Mouse (Mus musculus): ENCODE data around the gene Casz1.

The Casz1 gene

GRCm38 (mm10) chr4:148900295-148901211, 96.3 kb downstream of the Casz1 start:
- no peak for DNase-seq (ENCODE audit: extremely low read depth, insufficient read length, low spot score)

- DNase-seq (ENCODE audit: extremely low read depth, insufficient read length, low spot score), result no peak
Measured at GRCm38 (mm10) chr4:148901275-148902052, 97.2 kb downstream of the Casz1 start.

- DNase-seq (ENCODE audit: extremely low read depth, insufficient read length, low spot score), result peak; percentile 51
Measured at GRCm38 (mm10) chr4:148902919-148903727, 98.9 kb downstream of the Casz1 start.

GRCm38 (mm10) chr4:148905295-148905694, 101.1 kb downstream of the Casz1 start:
- no peak for DNase-seq (ENCODE audit: extremely low read depth, insufficient read length, low spot score)

- DNase-seq (ENCODE audit: extremely low read depth, insufficient read length, low spot score), result no peak
Measured at GRCm38 (mm10) chr4:148906806-148907205, 102.6 kb downstream of the Casz1 start.

- peak; percentile 37 for DNase-seq (ENCODE audit: extremely low read depth, insufficient read length, low spot score)
Measured at GRCm38 (mm10) chr4:148908214-148908681, 104.0 kb downstream of the Casz1 start.

GRCm38 (mm10) chr4:148908760-148909510, 104.7 kb downstream of the Casz1 start:
- DNase-seq (ENCODE audit: extremely low read depth, insufficient read length, low spot score), result peak; percentile 61

- DNase-seq (ENCODE audit: extremely low read depth, insufficient read length, low spot score), result no peak
Measured at GRCm38 (mm10) chr4:148909566-148909965, 105.3 kb downstream of the Casz1 start.

GRCm38 (mm10) chr4:148912134-148912533, 107.9 kb downstream of the Casz1 start:
- no peak for DNase-seq (ENCODE audit: extremely low read depth, insufficient read length, low spot score)

- no peak for DNase-seq (ENCODE audit: extremely low read depth, insufficient read length, low spot score)
Measured at GRCm38 (mm10) chr4:148912826-148913590, 108.8 kb downstream of the Casz1 start.

- no peak for DNase-seq (ENCODE audit: extremely low read depth, insufficient read length, low spot score)
Measured at GRCm38 (mm10) chr4:148914863-148915622, 110.8 kb downstream of the Casz1 start.

- no peak for DNase-seq (ENCODE audit: extremely low read depth, insufficient read length, low spot score)
Measured at GRCm38 (mm10) chr4:148915849-148916248, 111.6 kb downstream of the Casz1 start.

- no peak for DNase-seq (ENCODE audit: extremely low read depth, insufficient read length, low spot score)
Measured at GRCm38 (mm10) chr4:148918707-148919447, 114.6 kb downstream of the Casz1 start.

- DNase-seq (ENCODE audit: extremely low read depth, insufficient read length, low spot score), result no peak
Measured at GRCm38 (mm10) chr4:148920610-148921009, 116.4 kb downstream of the Casz1 start.

GRCm38 (mm10) chr4:148922221-148922700, 118.0 kb downstream of the Casz1 start:
- DNase-seq (ENCODE audit: extremely low read depth, insufficient read length, low spot score), result no peak

- no peak for DNase-seq (ENCODE audit: extremely low read depth, insufficient read length, low spot score)
Measured at GRCm38 (mm10) chr4:148923414-148923813, 119.2 kb downstream of the Casz1 start.

- DNase-seq (ENCODE audit: extremely low read depth, insufficient read length, low spot score), result no peak
Measured at GRCm38 (mm10) chr4:148923976-148924375, 119.7 kb downstream of the Casz1 start.

Data from 3134 (cell line).